ENCODE assay signal across 23 mouse cellular contexts in genomic region chr5:18477372-18478017, GRCm38 (mm10).
DNase-seq lines count a peak whose midpoint lies in the region; ATAC-seq lines count a peak whose summit lies in the region.
"Had no signal": no experiment of that assay in that cellular context is flagged by ENCODE, and none has a peak within 500 bp of the region (broad histone marks: within the 10 kb centered on the region; RNA-seq: fewer than 3 reads in every experiment).

No protein-coding gene starts in this region.

- DNase-seq in heart, adult 11 months, result peak; percentile 28
- DNase-seq in heart, postnatal 36 days, result no peak
- DNase-seq in ZHBTc4 (ENCODE audit: low read depth, low spot score), result peak; percentile 7
- DNase-seq in cerebellum, postnatal 36 days, result no peak
- no peak for DNase-seq in urinary bladder, adult 18-20 months (ENCODE audit: low spot score in 2 of 2)
- DNase-seq: adrenal gland, adult 2 months; adrenal gland, postnatal 10 days; adrenal gland, postnatal 25 days; B cell, adult 2 months; cerebellum, adult 11 months; cerebellum, adult 18-20 months; cerebellum, adult 8-10 months; cerebellum, adult 9-11 months; cerebellum, postnatal 14 days; forebrain, postnatal 0 days had no signal

- H3K27me3 ChIP-seq in intestine, embryonic 16.5 days (replicated peaks; ENCODE audit: control insufficient read depth, insufficient read depth, low read length), result no peaks in the 10 kb centered on the region
- H3K27me3 ChIP-seq: CH12.LX; embryonic facial prominence, embryonic 12.5 days; forebrain, embryonic 13.5 days; forebrain, embryonic 15.5 days had no signal

- no peaks in the 10 kb centered on the region for H3K9me3 ChIP-seq in intestine, embryonic 16.5 days (ENCODE audit: control insufficient read depth, low read length)
- H3K9me3 ChIP-seq: embryonic facial prominence, embryonic 10.5 days; embryonic facial prominence, embryonic 12.5 days; forebrain, embryonic 13.5 days; forebrain, embryonic 15.5 days had no signal

- H3K36me3 ChIP-seq in intestine, embryonic 16.5 days (ENCODE audit: control insufficient read depth, insufficient read depth, low read length), result no peaks in the 10 kb centered on the region
- H3K36me3 ChIP-seq: embryonic facial prominence, embryonic 10.5 days; embryonic facial prominence, embryonic 12.5 days; forebrain, embryonic 15.5 days had no signal

- H3K27ac ChIP-seq in intestine, embryonic 16.5 days (ENCODE audit: low read length), result peak overlapping the region; percentile 37; the same call in 1 of the 2 replicates
- H3K27ac ChIP-seq: embryonic facial prominence, embryonic 10.5 days; embryonic facial prominence, embryonic 12.5 days; forebrain, embryonic 13.5 days; forebrain, embryonic 15.5 days had no signal

- H3K9ac ChIP-seq in intestine, embryonic 16.5 days (ENCODE audit: low read depth, low read length), result no peak overlapping the region
- H3K9ac ChIP-seq: embryonic facial prominence, embryonic 12.5 days; forebrain, embryonic 13.5 days; forebrain, embryonic 15.5 days; forebrain, postnatal 0 days had no signal

- WGBS in intestine, embryonic 16.5 days, result 79% methylated on average over 6 of the region's 6 CpGs

- no peak overlapping the region for H3K4me2 ChIP-seq in intestine, embryonic 16.5 days (ENCODE audit: low read depth, low read length)
- H3K4me2 ChIP-seq: embryonic facial prominence, embryonic 12.5 days; forebrain, embryonic 13.5 days; forebrain, embryonic 15.5 days had no signal

- H3K4me1 ChIP-seq in intestine, embryonic 16.5 days (ENCODE audit: control insufficient read depth, insufficient read depth, low read length), result no peaks in the 10 kb centered on the region
- H3K4me1 ChIP-seq: embryonic facial prominence, embryonic 10.5 days; embryonic facial prominence, embryonic 12.5 days; forebrain, embryonic 13.5 days; forebrain, embryonic 15.5 days had no signal

- peak; percentile 76 for ATAC-seq in intestine, embryonic 16.5 days
- no peak for ATAC-seq in inflammation-experienced regulatory T-cells, adult 6 months
- ATAC-seq: CD4-positive, CD25-positive, alpha-beta regulatory T cell, adult 4 months; forebrain, embryonic 13.5 days; forebrain, embryonic 15.5 days; forebrain, postnatal 0 days had no signal

- intact Hi-C loops in heart, postnatal 36 days (cut with DNase I), result no loop called here

- no peak overlapping the region for H3K4me3 ChIP-seq in intestine, embryonic 16.5 days (ENCODE audit: low read length)
- H3K4me3 ChIP-seq: embryonic facial prominence, embryonic 10.5 days; embryonic facial prominence, embryonic 12.5 days; forebrain, embryonic 13.5 days; forebrain, embryonic 15.5 days had no signal

Comparison
In these comparisons a context has a peak if more than half of its experiments do, and no peak if none do; other contexts are left out.
1. DNase-seq: peak in heart, adult 11 months (single experiment) and ZHBTc4 (single experiment); none in heart, postnatal 36 days (0 of 2), cerebellum, postnatal 36 days (0 of 2) and urinary bladder, adult 18-20 months (0 of 2).